Mouse (Mus musculus) cerebellum, adult 2 months (tissue): ENCODE measurements around the gene Gm49486. TPM values are rescaled to one million over a fixed set of nuclear protein-coding genes. Genes with fewer than 3 reads are reported as not detected.

Source experiments
- DNase-seq, 2 experiments: peaks; one replicate each; pipeline ENCODE4 v3.0.0; 2021
- H3K27ac ChIP-seq: fragments of 200-500 bp; 2 replicates; pipeline ENCODE4 v1.5.1; 2012; ENCODE audit warnings: low read length, control low read depth, inconsistent platforms; ENCODE audit not compliant: insufficient read depth
- H3K27me3 ChIP-seq: fragments of 200-500 bp; 2 replicates; pipeline ENCODE4 v1.6.1; 2012; ENCODE audit warnings: inconsistent platforms, mild to moderate bottlenecking, low read length, moderate library complexity; ENCODE audit not compliant: control insufficient read depth, insufficient read depth
- H3K4me1 ChIP-seq: fragments of 200-500 bp; 2 replicates; pipeline ENCODE4 v1.6.1; 2011; ENCODE audit warnings: low read length; ENCODE audit not compliant: control insufficient read depth, insufficient read depth
- H3K4me3 ChIP-seq: fragments of 200-500 bp; replicated peaks from 2 replicates; pipeline ENCODE3; 2011; ENCODE audit warnings: mild to moderate bottlenecking, low read depth, low read length, control low read depth; ENCODE audit not compliant: insufficient read depth
- CTCF ChIP-seq: fragments of 200-500 bp; IDR thresholded peaks from 2 replicates; pipeline ENCODE4 v1.5.1; 2011; ENCODE audit warnings: low read depth, mild to moderate bottlenecking, control low read depth, low read length, moderate library complexity, borderline replicate concordance; ENCODE audit not compliant: insufficient read depth
- POLR2A ChIP-seq: fragments of 200-500 bp; IDR thresholded peaks from 2 replicates; pipeline ENCODE4 v1.6.1; 2011; ENCODE audit warnings: low read length, control low read depth, borderline replicate concordance; ENCODE audit not compliant: insufficient read depth
- WGBS: fragments of 180-500 bp; shearing (Covaris S2); methylation state at CpG from one replicate; pipeline ENCODE4 v1.1.7; 2018; 5-methylcytosine and 5-hydroxymethylcytosine counted together
- polyA plus RNA-seq: library from polyadenylated mRNA; depleted of rRNA; stranded (reverse); fragments of >200 nt; gene quantifications from 2 replicates; pipeline ENCODE4 v1.2.3, GENCODE M21; 2012; rRNA removed

The Gm49486 gene
- polyA plus RNA-seq, 1 experiment: 0.67 TPM

- H3K27ac ChIP-seq: no peak overlapping the region
- H3K4me1 ChIP-seq: no peaks in the 10 kb centered on the region
- WGBS: 67% methylated on average over 23 of the region's 23 CpGs
- H3K27me3 ChIP-seq: no peaks in the 10 kb centered on the region
- no peak overlapping the region for H3K4me3 ChIP-seq
- no peak for DNase-seq
- TF ChIP-seq POLR2A (no peak), CTCF (no peak)
Measured at GRCm38 (mm10) chr15:79306043-79306637, 76.9 kb downstream of the Gm49486 start.

Other genes with a start within 250 kb of the Gm49486 start
- gene H1f0, start 200.9 kb upstream of the Gm49486 start, polyA plus RNA-seq: 197 and 242 TPM in 2 replicates
- gene Galr3, start 187.5 kb upstream of the Gm49486 start, polyA plus RNA-seq: 0.11 and 0.26 TPM in 2 replicates
- 40.7 and 42.8 TPM in 2 replicates for gene Ankrd54, start 166.5 kb upstream of the Gm49486 start, polyA plus RNA-seq
- 88.1 and 93.0 TPM in 2 replicates for gene Eif3l, start 154.2 kb upstream of the Gm49486 start, polyA plus RNA-seq
- 35.9 and 37.0 TPM in 2 replicates for gene Micall1, start 120.5 kb upstream of the Gm49486 start, polyA plus RNA-seq
- 107 and 110 TPM in 2 replicates for gene Polr2f, start 88.4 kb upstream of the Gm49486 start, polyA plus RNA-seq
- 6.7 and 10.8 TPM in 2 replicates for gene 1700088E04Rik, start 88.1 kb upstream of the Gm49486 start, polyA plus RNA-seq
- 68.1 and 80.8 TPM in 2 replicates for gene Sox10, start 64.2 kb upstream of the Gm49486 start, polyA plus RNA-seq
- 93.1 and 95.8 TPM in 2 replicates for gene Pick1, start 218 bp upstream of the Gm49486 start, polyA plus RNA-seq
- gene Slc16a8, start 25.4 kb downstream of the Gm49486 start, polyA plus RNA-seq: 0.47 and 1.7 TPM in 2 replicates
- gene Baiap2l2, start 56.1 kb downstream of the Gm49486 start, polyA plus RNA-seq: 0.21 and 0.52 TPM in 2 replicates
- gene Pla2g6, start 99.0 kb downstream of the Gm49486 start, polyA plus RNA-seq: 26.1 and 27.3 TPM in 2 replicates
- 0.78 and 0.80 TPM in 2 replicates for gene Maff, start 117.2 kb downstream of the Gm49486 start, polyA plus RNA-seq
- gene Tmem184b, start 174.2 kb downstream of the Gm49486 start, polyA plus RNA-seq: 88.5 and 95.4 TPM in 2 replicates
- gene Csnk1e, start 226.2 kb downstream of the Gm49486 start, polyA plus RNA-seq: 110 and 122 TPM in 2 replicates